Mouse (Mus musculus) CH12.LX (cell line): ENCODE measurements around the gene Cped1. TPM values are rescaled to one million over a fixed set of nuclear protein-coding genes. Genes with fewer than 3 reads are reported as not detected.

Experiments
- DNase-seq: peaks from one replicate; pipeline ENCODE4 v3.0.0-alpha.2; 2013; ENCODE audit errors: extremely low read depth
- H3K27ac ChIP-seq: 2 replicates; pipeline ENCODE4 v1.5.1; 2012; ENCODE audit warnings: low read depth, mild to moderate bottlenecking, control low read depth, moderate library complexity; ENCODE audit not compliant: insufficient read depth
- H3K27me3 ChIP-seq: replicated peaks from 2 replicates; pipeline ENCODE3; 2012; ENCODE audit warnings: inconsistent platforms
- H3K36me3 ChIP-seq, 2 experiments: replicated peaks in 1 of 2; 2 replicates each; pipeline versions ENCODE3 to v1.6.1; 2012; ENCODE audit warnings: inconsistent platforms in 1 of 2, low read length in 1 of 2, mild to moderate bottlenecking in 1 of 2, mixed read lengths in 1 of 2, moderate library complexity in 1 of 2; ENCODE audit not compliant: control insufficient read depth in 1 of 2, insufficient read depth in 1 of 2
- H3K4me1 ChIP-seq, 2 experiments: 2 replicates each; pipeline ENCODE4 v1.6.1; 2012; ENCODE audit warnings: inconsistent platforms in 1 of 2, moderate library complexity in 1 of 2; ENCODE audit not compliant: insufficient read depth in 2 of 2, control insufficient read depth in 1 of 2
- H3K4me2 ChIP-seq: 2 replicates; pipeline ENCODE4 v1.6.1; 2012; ENCODE audit warnings: low read depth, mild to moderate bottlenecking, control low read depth; ENCODE audit not compliant: poor library complexity, insufficient read depth, severe bottlenecking
- H3K4me3 ChIP-seq, 3 experiments: fragments of 150-350 bp in 1 of 3; sonication (generic) in 1 of 3; replicated peaks in 1 of 3; 2 replicates each; pipeline versions ENCODE3 to v1.5.1; 2011 to 2012; ENCODE audit warnings: low read depth in 2 of 3, low read length in 2 of 3, mild to moderate bottlenecking in 2 of 3, moderate library complexity in 2 of 3, control low read depth in 1 of 3, improper control_type of control experiment in 1 of 3, inconsistent platforms in 1 of 3, mixed read lengths in 1 of 3; ENCODE audit not compliant: poor library complexity in 1 of 3
- H3K79me2 ChIP-seq: replicated peaks from 2 replicates; pipeline ENCODE4 v1.6.1; 2012; ENCODE audit warnings: mild to moderate bottlenecking, moderate library complexity; ENCODE audit not compliant: control insufficient read depth, poor library complexity, insufficient read depth, severe bottlenecking; ENCODE audit errors: extremely low read depth
- H3K9ac ChIP-seq: 2 replicates; pipeline ENCODE4 v1.6.1; 2012; ENCODE audit warnings: low read depth, mild to moderate bottlenecking, control low read depth, moderate library complexity; ENCODE audit not compliant: insufficient read depth
- H3K9me3 ChIP-seq: replicated peaks from 2 replicates; pipeline ENCODE3; 2012; ENCODE audit warnings: low read length, inconsistent platforms, mixed read lengths
- BHLHE40 ChIP-seq: IDR thresholded peaks from 2 replicates; pipeline ENCODE4 v1.6.1; 2011; ENCODE audit warnings: mild to moderate bottlenecking, low read depth, low read length, improper control_type of control experiment
- E2F4 ChIP-seq: IDR thresholded peaks from 2 replicates; pipeline ENCODE4 v1.6.1; 2011; ENCODE audit warnings: low read depth, low read length, improper control_type of control experiment; ENCODE audit not compliant: insufficient replicate concordance
- ELF1 ChIP-seq: IDR thresholded peaks from 2 replicates; pipeline ENCODE4 v1.6.1; 2014; ENCODE audit warnings: low read depth, mild to moderate bottlenecking, inconsistent platforms, low read length, improper control_type of control experiment
- ETS1 ChIP-seq: conservative IDR thresholded peaks from 2 replicates; pipeline ENCODE4 v1.6.1; 2012; ENCODE audit warnings: low read depth, mild to moderate bottlenecking, inconsistent platforms, low read length, improper control_type of control experiment, moderate library complexity
- GABPA ChIP-seq: IDR thresholded peaks from 2 replicates; pipeline ENCODE4 v1.6.1; 2012; ENCODE audit warnings: low read depth, low read length, improper control_type of control experiment, inconsistent platforms; ENCODE audit not compliant: insufficient replicate concordance
- IRF4 ChIP-seq: IDR thresholded peaks from 2 replicates; pipeline ENCODE4 v1.6.1; 2014; ENCODE audit warnings: low read depth, mild to moderate bottlenecking, inconsistent platforms, low read length, improper control_type of control experiment
- JUN ChIP-seq: IDR thresholded peaks from 2 replicates; pipeline ENCODE4 v1.6.1; 2011; ENCODE audit warnings: low read depth, mild to moderate bottlenecking, low read length, improper control_type of control experiment, moderate library complexity; ENCODE audit not compliant: insufficient read depth
- JUND ChIP-seq: conservative IDR thresholded peaks from 2 replicates; pipeline ENCODE4 v1.6.1; 2011; ENCODE audit warnings: low read depth, low read length, improper control_type of control experiment
- KAT2A ChIP-seq: IDR thresholded peaks from 2 replicates; pipeline ENCODE4 v1.6.1; 2012; ENCODE audit warnings: low read length, improper control_type of control experiment, inconsistent platforms; ENCODE audit not compliant: insufficient replicate concordance
- MAFK ChIP-seq: IDR thresholded peaks from 2 replicates; pipeline ENCODE4 v1.6.1; 2011; ENCODE audit warnings: low read length, improper control_type of control experiment; ENCODE audit not compliant: insufficient replicate concordance
- MAZ ChIP-seq: IDR thresholded peaks from 2 replicates; pipeline ENCODE4 v1.6.1; 2012; ENCODE audit warnings: low read depth, mild to moderate bottlenecking, inconsistent platforms, low read length, improper control_type of control experiment, moderate library complexity
- MXI1 ChIP-seq: IDR thresholded peaks from 2 replicates; pipeline ENCODE4 v1.6.1; 2011; ENCODE audit warnings: mild to moderate bottlenecking, low read depth, low read length, improper control_type of control experiment
- MYC ChIP-seq: IDR thresholded peaks from 2 replicates; pipeline ENCODE4 v1.6.1; 2011; ENCODE audit warnings: low read depth, mild to moderate bottlenecking, improper control_type of control experiment, low read length
- NELFE ChIP-seq: IDR thresholded peaks from 2 replicates; pipeline ENCODE4 v1.6.1; 2011; ENCODE audit warnings: low read depth, low read length, improper control_type of control experiment
- NRF1 ChIP-seq: IDR thresholded peaks from 2 replicates; pipeline ENCODE4 v1.6.1; 2014; ENCODE audit warnings: low read depth, mild to moderate bottlenecking, inconsistent platforms, low read length, improper control_type of control experiment, moderate library complexity
- PAX5 ChIP-seq: IDR thresholded peaks from 2 replicates; pipeline ENCODE4 v1.6.1; 2012; ENCODE audit warnings: low read length, inconsistent platforms, mixed read lengths
- POLR2A ChIP-seq: IDR thresholded peaks from 2 replicates; pipeline ENCODE4 v1.6.1; 2011; ENCODE audit warnings: low read depth, mild to moderate bottlenecking, improper control_type of control experiment, low read length
- POLR2AphosphoS2 ChIP-seq: IDR thresholded peaks from 2 replicates; pipeline ENCODE4 v1.6.1; 2011; ENCODE audit warnings: low read depth, low read length, improper control_type of control experiment
- RAD21 ChIP-seq: IDR thresholded peaks from 2 replicates; pipeline ENCODE4 v1.6.1; 2011; ENCODE audit warnings: low read depth, mild to moderate bottlenecking, low read length, improper control_type of control experiment, moderate library complexity
- SMC3 ChIP-seq: IDR thresholded peaks from 2 replicates; pipeline ENCODE4 v1.6.1; 2011; ENCODE audit warnings: low read depth, low read length, improper control_type of control experiment
- UBTF ChIP-seq: IDR thresholded peaks from 2 replicates; pipeline ENCODE4 v1.6.1; 2012; ENCODE audit warnings: low read depth, mild to moderate bottlenecking, inconsistent platforms, low read length, improper control_type of control experiment, moderate library complexity
- USF1 ChIP-seq: IDR thresholded peaks from 2 replicates; pipeline ENCODE4 v1.6.1; 2014; ENCODE audit warnings: low read depth, mild to moderate bottlenecking, inconsistent platforms, low read length, improper control_type of control experiment
- USF2 ChIP-seq: conservative IDR thresholded peaks from 2 replicates; pipeline ENCODE4 v1.6.1; 2011; ENCODE audit warnings: low read depth, low read length, improper control_type of control experiment
- ZMIZ1 ChIP-seq: IDR thresholded peaks from 2 replicates; pipeline ENCODE4 v1.6.1; 2012; ENCODE audit warnings: low read depth, mild to moderate bottlenecking, inconsistent platforms, low read length, improper control_type of control experiment
- dilution Hi-C: fragments of 300-500 bp; cut with MboI; formaldehyde crosslinking; loops from 2 replicates; pipeline ENCODE4 v1.14.3; 2020; ENCODE audit warnings: low sequenced_read_pairs; ENCODE audit not compliant: extremely low pct_unique_long_range_greater_than_20kb, extremely low pct_ligation_motif_present
- in situ Hi-C: fragments of 300-500 bp; cut with MboI; formaldehyde crosslinking; loops from 3 replicates; pipeline ENCODE4 v1.14.3; 2019; ENCODE audit warnings: low sequenced_read_pairs, low pct_ligation_motif_present, low pct_unique_long_range_greater_than_20kb, mixed read lengths
- polyA plus RNA-seq: library from polyadenylated mRNA; unstranded; fragments of >175 nt; gene quantifications from 2 replicates; pipeline ENCODE4 v1.2.1, GENCODE M21; 2012; ENCODE audit warnings: low read depth; ENCODE audit not compliant: insufficient read length
- total RNA-seq, 2 experiments: library from RNA; depleted of rRNA; stranded (reverse); fragments of 300-350 nt in 1 of 2; fragments of >200 nt in 1 of 2; gene quantifications; 2 replicates each; pipeline ENCODE4 v1.2.3; 2012 to 2014

The Cped1 gene
- total and polyA plus RNA-seq, 3 experiments, result 0.51 to 6.8 (median 1.1) TPM

- 0 out of 2 replicates have a peak, but pooled peaks cover 2% of the 10 kb centered on the region for H3K79me2 ChIP-seq
- no peak for TF ChIP-seq POLR2AphosphoS2
- no peak for TF ChIP-seq NRF1
- no peak; the same call in 1 of the 2 replicates for TF ChIP-seq POLR2A
- TF ChIP-seq BHLHE40, result 0 out of 2 replicates have a peak, but pooled peaks have one; percentile 16
- no peak for TF ChIP-seq NELFE
- TF ChIP-seq MXI1, result no peak
- TF ChIP-seq JUN, result no peak
- TF ChIP-seq SMC3, result no peak
- TF ChIP-seq USF1, result peak; percentile 54
- no peak for TF ChIP-seq IRF4
- no peak for TF ChIP-seq ZMIZ1
- TF ChIP-seq MAZ, result no peak
- TF ChIP-seq GABPA, result no peak
- no peak for TF ChIP-seq UBTF
- no peak for TF ChIP-seq ELF1
- TF ChIP-seq MAFK, result no peak
- no peak for TF ChIP-seq KAT2A
- no peak for TF ChIP-seq PAX5
- TF ChIP-seq ETS1, result no peak
- no peak for TF ChIP-seq RAD21
- TF ChIP-seq USF2, result peak; percentile 56
- TF ChIP-seq E2F4, result no peak
- TF ChIP-seq JUND, result no peak
- TF ChIP-seq MYC, result no peak
- TF ChIP-seq, all 38 proteins: peak for 3
- Histone ChIP-seq H3K27ac (peak overlapping the region; percentile 100), H3K4me1 (peaks cover 32 to 67% of the 10 kb centered on the region in 2 experiments), H3K9me3 (no peaks in the 10 kb centered on the region), H3K36me3 (no peaks in the 10 kb centered on the region), H3K27me3 (no peaks in the 10 kb centered on the region), H3K9ac (peak overlapping the region; percentile 97), H3K4me2 (peak overlapping the region; percentile 22; the same call in 1 of the 2 replicates), H3K4me3 (no peak overlapping the region)
- dilution Hi-C loops (no loop called here), in situ Hi-C loops (no loop called here)
- DNase-seq, result no peak
These were observed 280.3 kb downstream of the Cped1 start for GRCm38 (mm10) chr6:22266018-22266417.
